Mouse (Mus musculus) Patski (cell line): Measurements from ENCODE around the gene Zbtb25. TPM values are rescaled to one million over a fixed set of nuclear protein-coding genes. Genes with fewer than 3 reads are reported as not detected.

Experiments used
- ATAC-seq: fragments of 100-300 bp; one replicate; pipeline ENCODE4 v1.8.0; 2021
- CTCF ChIA-PET: fragments of 350-600 bp; sonication (Branson Sonifier 250); formaldehyde crosslinking; loops from one replicate; lab custom pipeline; 2022; ENCODE audit warnings: inconsistent platforms; lab: Charles Lee
- POLR2A ChIA-PET: fragments of 350-600 bp; sonication (Branson Sonifier 250); formaldehyde crosslinking; loops from one replicate; lab custom pipeline; 2022; ENCODE audit warnings: antibody characterized with exemption, inconsistent platforms; lab: Charles Lee
- DNase-seq: peaks from one replicate; pipeline ENCODE4 v3.0.0-alpha.2; 2011; ENCODE audit warnings: low read depth, low spot score
- H3K27me3 ChIP-seq: fragments of 371-371 bp; one replicate; pipeline ENCODE4 v1.5.1; 2021
- CTCF ChIP-seq: fragments of 100-300 bp; IDR thresholded peaks from one replicate; pipeline ENCODE4 v1.5.1; 2021
- in situ Hi-C: fragments of 300-500 bp; cut with MboI; formaldehyde crosslinking; loops from 3 replicates; pipeline ENCODE4 v1.11.1; 2018; ENCODE audit warnings: low pct_unique_long_range_greater_than_20kb, mixed read lengths
- polyA plus RNA-seq: library from polyadenylated mRNA; unstranded; gene quantifications from one replicate; pipeline ENCODE4 v1.2.3, GENCODE M21; 2021

Gene Zbtb25
- polyA plus RNA-seq, 1 experiment from 2014 or later: 12.0 TPM

DNA sequence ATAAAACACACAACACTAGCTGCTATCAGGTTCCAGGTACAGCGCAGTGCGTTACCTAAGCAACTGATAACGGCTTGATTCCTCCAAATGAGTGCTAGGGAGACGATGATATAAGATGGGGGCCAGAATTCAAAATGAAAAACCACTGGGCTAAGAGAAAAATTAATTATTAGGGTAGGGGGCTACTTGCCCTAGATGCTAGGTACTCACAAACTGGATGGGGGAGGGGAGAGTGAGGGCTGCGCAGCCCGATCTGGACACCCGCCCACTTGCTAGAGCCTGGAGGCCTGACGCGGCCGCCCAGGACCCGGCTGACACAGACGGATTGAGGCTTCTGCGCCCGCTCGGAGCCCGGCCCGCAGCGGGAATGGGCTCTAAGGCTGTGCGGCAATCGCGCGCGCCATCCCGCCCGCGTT is 604 bp downstream of the Zbtb25 start:
- DNase-seq (no peak), ATAC-seq (peak; percentile 2)
- TF ChIP-seq CTCF: no peak
- in situ Hi-C loops: loop anchor here (10.0 kb wide), 1 partner anchor 226 kb away; no protein-coding TSS in a partner anchor
- CTCF ChIA-PET: no interaction called here
- no peaks in the 10 kb centered on the region for H3K27me3 ChIP-seq
- POLR2A ChIA-PET: no interaction called here

DNA sequence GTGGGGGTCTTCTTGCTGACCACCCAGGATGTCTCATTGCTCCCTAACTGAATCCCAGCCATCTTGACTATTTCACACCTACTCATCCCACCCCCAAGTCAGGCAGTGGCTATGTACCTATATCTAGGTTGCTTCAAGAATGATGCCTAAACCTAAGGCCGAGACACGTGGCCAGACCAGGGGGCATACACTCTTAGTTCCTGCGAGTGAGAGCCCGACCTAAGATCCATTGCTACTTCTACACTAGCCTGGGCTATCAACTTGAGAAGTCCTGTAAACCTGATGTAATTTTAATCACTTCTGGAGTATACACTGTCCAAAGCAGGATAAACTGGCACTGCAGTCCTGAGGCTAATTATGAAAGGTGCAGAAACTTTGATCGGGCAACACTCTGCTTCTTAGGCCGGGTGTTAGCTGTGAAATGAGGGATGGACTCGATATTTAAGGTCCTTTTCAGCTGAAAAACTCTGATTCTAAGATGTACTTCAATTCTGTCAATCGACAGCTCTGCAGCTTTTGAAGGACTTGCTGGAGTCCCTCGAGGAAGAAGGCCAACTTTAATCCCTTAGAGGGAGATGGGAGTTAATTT is 1.1 kb downstream of the Zbtb25 start:
- ChIA-PET POLR2A (no interaction called here), CTCF (no interaction called here)
- in situ Hi-C loops: loop anchor here (10.0 kb wide), 1 partner anchor 227 kb away; no protein-coding TSS in a partner anchor
- no peaks in the 10 kb centered on the region for H3K27me3 ChIP-seq
- TF ChIP-seq CTCF: no peak
- DNase-seq: no peak
- no peak for ATAC-seq

DNA sequence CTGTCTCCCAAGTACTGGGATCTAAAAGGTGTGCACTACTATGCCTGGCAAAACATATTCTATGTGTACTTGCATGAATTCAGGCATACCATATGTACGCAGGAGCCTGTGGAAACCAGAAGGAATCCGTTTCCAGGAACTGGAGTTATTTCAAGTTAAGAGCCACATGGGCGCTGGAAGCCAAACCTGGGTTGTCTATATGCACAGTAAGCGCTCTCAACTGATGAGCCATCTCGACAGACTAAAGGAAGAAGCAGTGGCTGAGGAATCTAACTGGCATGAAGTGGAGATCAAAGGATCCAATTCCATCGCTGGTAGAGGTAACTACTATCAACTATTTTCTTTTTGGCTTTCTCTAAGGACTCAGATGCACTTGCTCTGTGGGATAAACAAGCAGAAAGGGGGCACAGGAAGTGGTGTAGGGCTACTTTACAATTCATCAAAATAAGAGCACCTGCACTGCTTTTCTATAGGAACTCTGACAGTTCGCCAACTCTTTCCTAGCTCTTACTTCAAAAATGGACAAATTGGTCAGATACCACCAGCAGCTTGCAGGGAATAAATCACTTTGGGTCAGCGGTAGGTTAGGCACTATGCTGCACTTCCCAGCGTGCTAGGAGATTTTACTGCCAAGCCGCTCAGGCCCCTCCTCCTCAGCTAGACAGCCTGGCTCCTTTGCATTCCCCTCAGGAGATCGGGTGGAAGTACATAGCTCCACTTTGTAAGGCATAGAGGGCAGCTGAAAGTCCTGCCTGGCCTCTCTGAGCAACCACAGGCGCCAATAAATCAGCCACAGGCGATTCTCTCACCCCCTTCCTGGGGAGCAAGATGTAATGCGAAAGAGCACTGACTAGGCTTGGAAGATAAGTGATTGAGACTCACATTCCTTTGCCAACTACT is 2.1 kb downstream of the Zbtb25 start:
- in situ Hi-C loops: loop anchor here (10.0 kb wide), 1 partner anchor 227 kb away; no protein-coding TSS in a partner anchor
- no peak for TF ChIP-seq CTCF
- H3K27me3 ChIP-seq: no peaks in the 10 kb centered on the region
- CTCF ChIA-PET: no interaction called here
- POLR2A ChIA-PET: no interaction called here
- DNase-seq: no peak
- ATAC-seq: no peak

DNA sequence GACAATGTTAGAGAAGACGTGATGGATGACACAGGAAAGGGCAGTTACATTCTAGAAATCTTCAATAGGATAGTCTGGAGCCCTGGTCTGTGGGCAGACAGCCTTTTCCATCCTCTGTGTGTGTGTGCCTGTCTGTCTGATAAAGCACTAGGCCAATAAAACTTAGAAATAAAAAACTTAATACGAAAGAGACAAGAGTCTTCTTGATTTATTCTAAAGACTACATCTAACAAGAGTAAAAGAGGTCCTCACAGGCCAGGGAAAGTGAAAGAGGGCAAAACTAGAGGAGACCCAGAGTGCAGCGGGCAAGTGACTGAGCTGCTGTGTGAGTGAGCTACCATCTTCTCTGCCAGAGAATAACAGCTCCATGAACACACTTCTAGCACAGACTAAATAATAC is 3.1 kb downstream of the Zbtb25 start:
- no peak for ATAC-seq
- in situ Hi-C loops: loop anchor here (10.0 kb wide), 1 partner anchor 229 kb away; no protein-coding TSS in a partner anchor
- CTCF ChIA-PET: interaction anchor here (1.0 kb wide), 1 partner anchor 9 kb away, joined by 3 read pairs; no protein-coding TSS in a partner anchor
- no peaks in the 10 kb centered on the region for H3K27me3 ChIP-seq
- no peak for DNase-seq
- POLR2A ChIA-PET: interaction anchor here (0.7 kb wide), 1 partner anchor 112 kb away, joined by 3 read pairs; no protein-coding TSS in a partner anchor
- no peak for TF ChIP-seq CTCF

DNA sequence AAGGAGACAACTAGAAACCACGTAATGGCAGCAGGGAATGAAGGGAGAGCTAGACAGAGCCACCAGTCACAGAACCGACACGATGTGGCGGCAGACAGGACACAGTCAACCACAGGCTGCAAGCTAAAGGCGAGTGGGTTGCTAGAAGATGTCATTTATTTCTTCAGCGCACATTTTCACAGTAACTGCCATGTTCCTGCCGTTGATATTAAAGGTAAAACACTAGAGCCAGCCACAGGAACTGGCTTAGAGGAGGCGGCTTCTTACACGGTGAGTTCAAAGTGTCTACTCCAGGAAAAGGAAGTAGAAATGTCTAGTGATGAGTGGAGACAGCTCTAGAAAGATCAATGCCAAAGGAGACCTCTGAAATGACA is 7.1 kb downstream of the Zbtb25 start:
- ChIA-PET POLR2A (no interaction called here), CTCF (interaction anchor here (0.8 kb wide), 1 partner anchor 10 kb away, joined by 3 read pairs; no protein-coding TSS in a partner anchor)
- TF ChIP-seq CTCF: no peak
- DNase-seq: no peak
- H3K27me3 ChIP-seq: no peaks in the 10 kb centered on the region
- no peak for ATAC-seq
- in situ Hi-C loops: loop anchor here (10.0 kb wide), 1 partner anchor 233 kb away; no protein-coding TSS in a partner anchor

DNA sequence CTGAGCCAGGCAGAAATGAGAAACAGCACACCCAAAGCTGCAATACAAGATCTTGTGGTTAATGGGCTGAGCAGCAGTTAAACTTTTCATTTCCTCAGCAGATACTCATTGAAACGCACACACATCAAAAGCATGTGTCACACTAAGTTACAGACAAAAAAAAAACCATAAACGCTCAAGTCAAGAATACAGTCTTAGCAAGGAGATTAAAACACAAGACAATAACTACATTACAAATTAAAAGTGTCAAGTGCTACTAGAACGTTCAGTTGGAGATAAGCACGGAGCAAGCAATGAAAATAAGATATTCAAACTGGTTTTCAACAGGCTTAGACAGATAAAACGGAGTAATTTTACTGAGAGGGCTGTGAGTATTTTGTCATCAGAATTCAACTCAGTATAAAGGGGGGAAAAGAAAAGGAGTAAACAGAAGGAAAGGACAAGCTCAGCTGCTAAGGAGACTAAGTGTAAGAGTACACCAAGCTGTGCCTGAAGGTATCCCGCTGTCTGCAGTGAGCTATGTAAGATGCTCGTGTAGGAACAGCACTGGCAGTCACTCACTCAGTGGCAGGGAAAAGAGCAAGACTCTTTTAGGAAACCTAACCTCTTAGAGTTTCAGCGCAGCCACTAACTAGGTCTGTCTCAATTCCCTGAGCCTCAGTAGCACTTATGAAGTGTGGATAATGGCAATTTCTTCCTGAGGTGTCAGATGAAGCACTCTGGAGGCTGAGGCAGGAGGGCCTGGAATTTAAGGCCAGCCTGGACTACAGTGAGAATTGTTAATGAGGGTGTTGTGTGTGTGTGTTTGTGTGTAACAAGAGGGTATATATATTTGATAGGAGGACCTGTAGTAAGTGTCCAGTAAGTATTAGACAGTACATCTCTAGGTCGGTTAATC is 7.7 kb downstream of the Zbtb25 start:
- in situ Hi-C loops: loop anchor here (10.0 kb wide), 1 partner anchor 233 kb away; no protein-coding TSS in a partner anchor
- no peaks in the 10 kb centered on the region for H3K27me3 ChIP-seq
- POLR2A ChIA-PET: interaction anchor here (0.7 kb wide), 1 partner anchor 47 kb away, joined by 3 read pairs; no protein-coding TSS in a partner anchor
- no peak for TF ChIP-seq CTCF
- DNase-seq: no peak
- ATAC-seq: no peak
- CTCF ChIA-PET: no interaction called here

DNA sequence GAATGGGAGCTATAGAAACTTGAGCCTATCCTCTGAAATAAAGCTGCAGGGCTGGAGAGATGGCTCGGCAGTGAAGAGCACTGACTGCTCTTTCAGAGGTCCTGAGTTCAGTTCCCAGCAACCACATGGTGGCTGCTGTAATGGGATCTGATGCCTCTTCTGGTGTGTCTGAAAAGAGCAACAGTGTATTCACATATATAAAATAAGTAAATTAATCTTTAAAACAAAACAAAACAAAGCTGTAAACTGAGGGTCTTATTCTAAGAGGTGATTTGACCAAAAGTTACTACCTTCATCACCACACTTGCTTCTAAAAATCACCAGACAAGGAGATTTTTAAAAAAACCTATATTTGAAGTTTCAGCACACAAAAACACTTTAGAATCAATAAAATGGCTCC is 8.5 kb downstream of the Zbtb25 start:
- DNase-seq (no peak), ATAC-seq (no peak)
- in situ Hi-C loops: loop anchor here (10.0 kb wide), 1 partner anchor 234 kb away; no protein-coding TSS in a partner anchor
- ChIA-PET POLR2A (interaction anchor here (0.7 kb wide), 2 partner anchors 9 to 47 kb away, joined by 3 read pairs; partner anchors contain the start of gene Zbtb1), CTCF (no interaction called here)
- no peak for TF ChIP-seq CTCF
- H3K27me3 ChIP-seq: no peaks in the 10 kb centered on the region

DNA sequence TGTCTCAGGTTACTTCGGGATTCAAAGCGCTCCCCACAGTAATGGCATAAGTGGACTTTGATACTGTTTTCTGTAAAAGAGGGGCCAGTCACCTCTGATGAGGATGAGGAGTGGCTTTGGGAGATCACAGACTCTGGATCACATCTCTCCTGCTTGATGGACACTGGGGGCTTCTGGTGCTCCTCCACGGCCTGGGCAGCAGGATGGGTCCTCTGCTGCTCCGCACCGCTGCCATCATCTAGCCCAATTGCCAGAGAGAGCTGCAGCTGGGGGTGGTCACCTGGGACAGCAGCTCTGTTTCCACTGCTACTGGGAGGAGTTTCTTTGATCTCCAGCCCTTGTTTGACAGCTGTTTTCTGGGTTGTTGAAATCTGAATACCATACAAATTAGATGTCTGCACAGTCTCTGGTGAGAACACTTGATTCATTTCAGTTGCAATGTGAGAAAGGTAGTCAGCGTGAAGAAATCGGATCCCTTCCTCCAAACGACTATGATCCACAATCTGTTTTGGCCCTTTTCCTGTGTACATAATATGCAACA is 19.7 kb downstream of the Zbtb25 start:
- CTCF ChIA-PET: interaction anchor here (1.0 to 1.2 kb wide), 2 partner anchors 9 kb away, joined by 3 read pairs; no protein-coding TSS in a partner anchor
- in situ Hi-C loops: loop anchor here (5.0 kb wide), 1 partner anchor 128 kb away; no protein-coding TSS in a partner anchor
- POLR2A ChIA-PET: no interaction called here
- DNase-seq (no peak), ATAC-seq (no peak)
- TF ChIP-seq CTCF: no peak
- H3K27me3 ChIP-seq: no peaks in the 10 kb centered on the region

DNA sequence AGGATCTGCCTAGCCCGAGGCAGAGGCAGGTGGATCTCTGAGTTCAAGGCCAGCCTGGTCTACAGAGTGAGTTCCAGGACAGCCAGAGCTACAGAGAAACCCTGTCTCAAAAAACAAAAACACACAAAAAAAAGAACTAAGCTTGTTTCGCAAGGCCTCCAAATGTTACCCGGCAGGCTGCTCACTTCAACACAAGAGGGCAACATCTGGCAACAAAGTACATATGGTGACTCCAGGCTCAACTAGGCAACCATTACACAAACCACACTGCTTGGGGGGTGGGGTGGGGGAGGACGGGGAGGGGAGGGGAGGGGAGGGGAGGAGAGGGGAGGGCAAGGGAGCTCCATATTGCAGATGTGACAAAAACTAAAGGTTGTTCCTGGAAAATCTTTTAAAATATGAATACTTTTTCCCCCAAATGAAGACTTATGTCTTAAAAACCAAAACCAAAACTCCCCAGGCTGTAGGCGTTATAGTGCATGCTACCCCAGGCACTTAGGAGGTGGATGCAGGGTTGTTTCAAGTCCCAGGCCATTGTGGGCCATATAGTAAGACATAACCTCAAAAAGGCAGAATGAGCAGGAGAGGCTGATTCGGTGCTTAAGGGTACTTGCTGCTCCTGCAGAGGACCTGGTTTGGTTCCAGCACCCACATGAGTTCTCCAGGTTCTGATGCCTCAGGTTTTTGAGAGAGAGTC is 23.5 kb downstream of the Zbtb25 start:
- no peak for DNase-seq
- H3K27me3 ChIP-seq: no peaks in the 10 kb centered on the region
- in situ Hi-C loops: loop anchor here (5.0 kb wide), 1 partner anchor 131 kb away; no protein-coding TSS in a partner anchor
- CTCF ChIA-PET: interaction anchor here (0.6 to 1.0 kb wide), 3 partner anchors 126 to 150 kb away, joined by 3 to 4 read pairs (median 3); no protein-coding TSS in a partner anchor
- no peak for ATAC-seq
- POLR2A ChIA-PET: no interaction called here
- peak; percentile 56 for TF ChIP-seq CTCF
